Mouse (Mus musculus) heart, adult 2 months (tissue): ENCODE measurements around the gene Gm40460. TPM values are rescaled to one million over a fixed set of nuclear protein-coding genes. Genes with fewer than 3 reads are reported as not detected.
"Not testable (repeated sequence)": the region's sequence is repeated elsewhere in the genome, so short reads cannot be mapped to it uniquely, and the experiment has no call there.

Experiments
- DNase-seq, 2 experiments: peaks; one replicate each; pipeline ENCODE4 v3.0.0; 2021
- H3K27ac ChIP-seq: fragments of 200-600 bp; 2 replicates; pipeline ENCODE4 v1.8.1; 2022
- H3K27me3 ChIP-seq: fragments of 200-500 bp; 2 replicates; pipeline ENCODE4 v1.6.1; 2012; ENCODE audit warnings: mild to moderate bottlenecking, low read length, inconsistent platforms, mixed read lengths; ENCODE audit not compliant: control insufficient read depth, insufficient read depth
- H3K36me3 ChIP-seq: fragments of 200-500 bp; 2 replicates; pipeline ENCODE4 v1.6.1; 2012; ENCODE audit warnings: low read length, inconsistent platforms; ENCODE audit not compliant: control insufficient read depth, insufficient read depth
- H3K4me1 ChIP-seq: fragments of 200-500 bp; 2 replicates; pipeline ENCODE4 v1.6.1; 2011; ENCODE audit warnings: low read length; ENCODE audit not compliant: control insufficient read depth, insufficient read depth
- H3K4me3 ChIP-seq: fragments of 200-600 bp; 2 replicates; pipeline ENCODE4 v1.8.1; 2022
- H3K79me2 ChIP-seq: fragments of 200-500 bp; replicated peaks from 2 replicates; pipeline ENCODE4 v1.6.1; 2012; ENCODE audit warnings: mild to moderate bottlenecking, inconsistent platforms, low read length, moderate library complexity, mixed read lengths; ENCODE audit not compliant: control insufficient read depth, insufficient read depth
- H3K9ac ChIP-seq: fragments of 200-500 bp; 2 replicates; pipeline ENCODE4 v1.6.1; 2012; ENCODE audit warnings: low read depth, mild to moderate bottlenecking, control low read depth, inconsistent platforms, low read length, mixed read lengths
- CTCF ChIP-seq: fragments of 200-600 bp; IDR thresholded peaks from 2 replicates; pipeline ENCODE4 v1.8.1; 2022; ENCODE audit warnings: antibody characterized with exemption, mild to moderate bottlenecking, moderate library complexity
- EP300 ChIP-seq: fragments of 200-500 bp; IDR thresholded peaks from 2 replicates; pipeline ENCODE4 v1.6.1; 2011; ENCODE audit warnings: low read depth, low read length, control low read depth; ENCODE audit not compliant: insufficient read depth
- POLR2A ChIP-seq: fragments of 200-500 bp; IDR thresholded peaks from 2 replicates; pipeline ENCODE4 v1.6.1; 2011; ENCODE audit warnings: mild to moderate bottlenecking, low read depth, low read length, control low read depth; ENCODE audit not compliant: insufficient read depth
- WGBS: fragments of 180-500 bp; shearing (Covaris S2); methylation state at CpG from one replicate; pipeline ENCODE4 v1.1.7; 2018; 5-methylcytosine and 5-hydroxymethylcytosine counted together
- intact Hi-C: fragments of 180-260 bp; cut with DNase I; formaldehyde crosslinking; loops from one replicate; pipeline ENCODE4 v1.15.1; 2025
- polyA plus RNA-seq: library from polyadenylated mRNA; depleted of rRNA; stranded (reverse); fragments of >200 nt; gene quantifications from 2 replicates; pipeline ENCODE4 v1.2.3, GENCODE M21; 2012
- total RNA-seq, 2 experiments: library from RNA; stranded (reverse); gene quantifications; 2 replicates each; pipeline ENCODE4 v1.2.3; 2021

The Gm40460 gene
- total and polyA plus RNA-seq, 3 experiments = not detected

- H3K27me3 ChIP-seq, intact Hi-C loops: not testable (repeated sequence)
- 88% methylated on average over 1 of the region's 1 CpGs for WGBS
These were observed 38.4 kb upstream of the Gm40460 start for GRCm38 (mm10) chr7:142279291-142279690.

GRCm38 (mm10) chr7:142278183-142278582 is 37.3 kb upstream of the Gm40460 start:
- H3K79me2 ChIP-seq, H3K27me3 ChIP-seq, intact Hi-C loops, H3K9ac ChIP-seq, H3K4me1 ChIP-seq, H3K27ac ChIP-seq, H3K4me3 ChIP-seq, H3K36me3 ChIP-seq: not testable (repeated sequence)
- peak; percentile 68 for TF ChIP-seq CTCF
- 0% methylated on average over 3 of the region's 3 CpGs for WGBS
- DNase-seq = peak; percentile 54 to 73

More at GRCm38 (mm10) chr7:142279291-142279690, 38.4 kb upstream of the Gm40460 start:
- H3K4me3 ChIP-seq, H3K27ac ChIP-seq, DNase-seq, H3K4me1 ChIP-seq, H3K9ac ChIP-seq, H3K36me3 ChIP-seq, H3K79me2 ChIP-seq: not testable (repeated sequence)
- 0 out of 2 replicates have a peak, but pooled peaks have one; percentile 5 for TF ChIP-seq CTCF

GRCm38 (mm10) chr7:142274263-142274662 is 33.4 kb upstream of the Gm40460 start, which contains the start of gene Gm4559:
Gene Gm4559 (minus strand): TSS chr7:142274363.
- H3K79me2 ChIP-seq, H3K36me3 ChIP-seq, H3K4me1 ChIP-seq, intact Hi-C loops, DNase-seq, H3K27ac ChIP-seq, H3K9ac ChIP-seq, H3K4me3 ChIP-seq, H3K27me3 ChIP-seq: not testable (repeated sequence)

GRCm38 (mm10) chr7:142258254-142258653 is 17.4 kb upstream of the Gm40460 start, which contains the start of gene Gm2431:
Gene Gm2431 (minus strand): TSS chr7:142258354.
- H3K79me2 ChIP-seq, DNase-seq, H3K27me3 ChIP-seq, H3K9ac ChIP-seq, H3K4me3 ChIP-seq, H3K36me3 ChIP-seq, intact Hi-C loops, H3K4me1 ChIP-seq, H3K27ac ChIP-seq: not testable (repeated sequence)
- 36% methylated on average over 1 of the region's 1 CpGs for WGBS

- intact Hi-C loops = no loop called here
- WGBS = 2% methylated on average over 2 of the region's 2 CpGs
These were observed 14.6 kb upstream of the Gm40460 start for GRCm38 (mm10) chr7:142255517-142255916.

GRCm38 (mm10) chr7:142249824-142250223 is 8.9 kb upstream of the Gm40460 start:
- no peaks in the 10 kb centered on the region for H3K79me2 ChIP-seq
- no peak overlapping the region for H3K27ac ChIP-seq
- intact Hi-C loops = loop anchor here (2.0 kb wide), 1 partner anchor 105 kb away; the partner anchor contains the start of gene Gm45337
- no peak overlapping the region for H3K4me3 ChIP-seq
- H3K4me1 ChIP-seq = no peaks in the 10 kb centered on the region
- DNase-seq = peak in 1 of 2 experiments; percentile 25
- 0% methylated on average over 1 of the region's 1 CpGs for WGBS
- H3K9ac ChIP-seq = no peak overlapping the region
- TF ChIP-seq POLR2A = no peak
- TF ChIP-seq CTCF = peak; percentile 67
- H3K36me3 ChIP-seq = no peaks in the 10 kb centered on the region
- H3K27me3 ChIP-seq = peaks cover 2% of the 10 kb centered on the region; the same call in 1 of the 2 replicates

More at GRCm38 (mm10) chr7:142255517-142255916, 14.6 kb upstream of the Gm40460 start:
- no peak for TF ChIP-seq EP300
- TF ChIP-seq CTCF = peak; percentile 79
- Histone ChIP-seq H3K79me2 (no peaks in the 10 kb centered on the region), H3K27me3 (no peaks in the 10 kb centered on the region), H3K4me1 (no peaks in the 10 kb centered on the region), H3K9ac (no peak overlapping the region), H3K36me3 (no peaks in the 10 kb centered on the region), H3K27ac (no peak overlapping the region), H3K4me3 (no peak overlapping the region)
- peak in 1 of 2 experiments; percentile 24 for DNase-seq

GRCm38 (mm10) chr7:142231540-142231939 is 9.3 kb downstream of the Gm40460 start:
- no peak for TF ChIP-seq POLR2A
- TF ChIP-seq CTCF = no peak
- TF ChIP-seq EP300 = no peak

GRCm38 (mm10) chr7:142229871-142230270 is 11.0 kb downstream of the Gm40460 start, which contains the start of gene Krtap5-5:
Gene Krtap5-5 (minus strand): TSS chr7:142229971.
- intact Hi-C loops, DNase-seq: not testable (repeated sequence)
- WGBS = 28% methylated on average over 3 of the region's 3 CpGs

More at GRCm38 (mm10) chr7:142231540-142231939, 9.3 kb downstream of the Gm40460 start:
- no peak for DNase-seq
- Histone ChIP-seq H3K36me3 (peaks cover 2% of the 10 kb centered on the region; the same call in 1 of the 2 replicates), H3K9ac (no peak overlapping the region), H3K4me3 (no peak overlapping the region), H3K4me1 (peaks cover 2% of the 10 kb centered on the region), H3K27me3 (no peaks in the 10 kb centered on the region), H3K27ac (no peak overlapping the region), H3K79me2 (no peaks in the 10 kb centered on the region)
- intact Hi-C loops = no loop called here
- 33% methylated on average over 1 of the region's 1 CpGs for WGBS

More at GRCm38 (mm10) chr7:142229871-142230270, 11.0 kb downstream of the Gm40460 start, which contains the start of gene Krtap5-5:
- not testable (repeated sequence) for H3K79me2 ChIP-seq, H3K4me1 ChIP-seq, H3K9ac ChIP-seq, H3K36me3 ChIP-seq, H3K27ac ChIP-seq, H3K27me3 ChIP-seq, H3K4me3 ChIP-seq
